Mouse (Mus musculus): ENCODE results near the gene Bri3. TPM values are rescaled to one million over a fixed set of nuclear protein-coding genes. Genes with fewer than 3 reads are reported as not detected.

Gene Bri3
- total and polyA plus RNA-seq, 2 experiments from 2014 or later: 17.6 to 138 TPM

- WGBS: 69% methylated on average over 7 of the region's 7 CpGs
- Histone ChIP-seq H3K27me3 (ENCODE audit: insufficient read depth, low read length) (no peaks in the 10 kb centered on the region), H3K9me3 (ENCODE audit: low read length) (no peaks in the 10 kb centered on the region), H3K4me3 (ENCODE audit: low read depth, low read length) (no peak overlapping the region), H3K4me1 (ENCODE audit: insufficient read depth) (no peaks in the 10 kb centered on the region), H3K27ac (ENCODE audit: low read depth, low read length) (no peak overlapping the region), H3K9ac (no peak overlapping the region), H3K36me3 (ENCODE audit: insufficient read depth) (no peaks in the 10 kb centered on the region), H3K4me2 (ENCODE audit: low read depth) (no peak overlapping the region)
- TF ChIP-seq CTCF (IDR thresholded peaks at IDR 0.05; ENCODE audit: low read depth): no peak
- no peak for ATAC-seq
- no peak for DNase-seq
Observed at GRCm38 (mm10) chr5:144452776-144453455, 208.7 kb downstream of the Bri3 start.

GRCm38 (mm10) chr5:144457623-144458287, 213.5 kb downstream of the Bri3 start:
- Histone ChIP-seq H3K36me3 (ENCODE audit: insufficient read depth) (no peaks in the 10 kb centered on the region), H3K4me2 (ENCODE audit: low read depth) (0 out of 2 replicates have a peak overlapping the region, but pooled peaks have one; percentile 8), H3K4me1 (ENCODE audit: insufficient read depth) (no peaks in the 10 kb centered on the region), H3K27ac (ENCODE audit: low read depth, low read length) (no peak overlapping the region), H3K27me3 (ENCODE audit: insufficient read depth, low read length) (no peaks in the 10 kb centered on the region), H3K4me3 (ENCODE audit: low read depth, low read length) (no peak overlapping the region), H3K9ac (no peak overlapping the region), H3K9me3 (ENCODE audit: low read length) (0 out of 2 replicates have a peak, but pooled peaks cover 3% of the 10 kb centered on the region)
- no peak for TF ChIP-seq CTCF (IDR thresholded peaks at IDR 0.05; ENCODE audit: low read depth)
- 5% methylated on average over 11 of the region's 11 CpGs for WGBS
- DNase-seq: peak; percentile 13
- ATAC-seq: peak; percentile 47

DNA sequence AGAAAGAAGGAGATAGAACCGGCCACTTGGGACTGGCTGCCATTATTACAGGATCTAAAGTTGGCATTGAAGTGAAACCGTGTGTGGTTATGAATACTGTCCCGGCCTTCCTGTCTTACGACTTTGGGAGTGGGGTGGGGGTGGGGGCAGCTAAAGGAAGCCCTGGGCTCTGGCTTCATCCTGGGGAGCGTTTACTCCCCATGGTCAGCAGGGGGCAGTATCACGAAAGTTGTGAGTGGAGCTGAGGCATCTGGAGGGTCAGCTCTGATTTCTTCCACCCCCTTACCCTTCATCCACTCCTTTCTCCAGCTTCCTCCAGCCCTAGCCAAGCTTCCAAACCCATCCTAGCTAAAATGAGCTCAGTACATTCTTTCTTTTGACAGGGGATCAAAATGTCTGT, 222.8 kb downstream of the Bri3 start:
- no peak for ATAC-seq
- Histone ChIP-seq H3K4me2 (ENCODE audit: low read depth) (no peak overlapping the region), H3K9ac (no peak overlapping the region), H3K4me3 (ENCODE audit: low read depth, low read length) (no peak overlapping the region), H3K9me3 (ENCODE audit: low read length) (no peaks in the 10 kb centered on the region), H3K27ac (ENCODE audit: low read depth, low read length) (no peak overlapping the region), H3K4me1 (ENCODE audit: insufficient read depth) (no peaks in the 10 kb centered on the region), H3K36me3 (ENCODE audit: insufficient read depth) (no peaks in the 10 kb centered on the region), H3K27me3 (ENCODE audit: insufficient read depth, low read length) (no peaks in the 10 kb centered on the region)
- DNase-seq: no peak
- peak; percentile 52 for TF ChIP-seq CTCF (IDR thresholded peaks at IDR 0.05; ENCODE audit: low read depth)
- 40% methylated on average over 6 of the region's 6 CpGs for WGBS

DNA sequence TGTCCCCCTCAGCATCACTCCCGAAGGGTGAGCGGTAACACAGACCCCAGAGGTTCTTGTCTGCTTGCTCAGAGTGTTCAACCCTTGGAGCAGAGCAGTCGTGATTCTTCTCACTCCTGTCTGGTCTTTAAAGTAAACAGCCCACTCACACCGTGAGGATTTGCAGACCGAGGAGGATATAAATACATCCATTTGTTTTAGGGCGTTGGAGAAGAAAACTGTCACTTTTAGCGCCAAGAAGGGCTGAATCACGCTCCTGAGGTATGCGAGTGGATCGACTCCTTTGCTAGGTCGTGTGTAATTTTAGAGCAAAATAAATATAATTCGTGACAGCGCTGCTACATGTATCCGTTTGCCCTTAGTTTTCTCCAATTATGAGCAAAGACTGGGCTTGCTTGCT, 228.8 kb downstream of the Bri3 start:
- Histone ChIP-seq H3K4me3 (ENCODE audit: low read depth, low read length) (no peak overlapping the region), H3K4me2 (ENCODE audit: low read depth) (no peak overlapping the region), H3K9ac (no peak overlapping the region), H3K4me1 (ENCODE audit: insufficient read depth) (no peaks in the 10 kb centered on the region), H3K27ac (ENCODE audit: low read depth, low read length) (no peak overlapping the region), H3K9me3 (ENCODE audit: low read length) (no peaks in the 10 kb centered on the region), H3K27me3 (ENCODE audit: insufficient read depth, low read length) (no peaks in the 10 kb centered on the region), H3K36me3 (ENCODE audit: insufficient read depth) (no peaks in the 10 kb centered on the region)
- WGBS: 77% methylated on average over 14 of the region's 14 CpGs
- DNase-seq: no peak
- no peak for TF ChIP-seq CTCF (IDR thresholded peaks at IDR 0.05; ENCODE audit: low read depth)
- ATAC-seq: no peak

GRCm38 (mm10) chr5:144479677-144480171, 235.5 kb downstream of the Bri3 start:
- Histone ChIP-seq H3K27ac (ENCODE audit: low read depth, low read length) (peak overlapping the region; percentile 52; the same call in 1 of the 2 replicates), H3K9me3 (ENCODE audit: low read length) (no peaks in the 10 kb centered on the region), H3K27me3 (ENCODE audit: insufficient read depth, low read length) (no peaks in the 10 kb centered on the region), H3K4me3 (ENCODE audit: low read depth, low read length) (no peak overlapping the region), H3K9ac (no peak overlapping the region), H3K4me1 (ENCODE audit: insufficient read depth) (no peaks in the 10 kb centered on the region), H3K4me2 (ENCODE audit: low read depth) (no peak overlapping the region), H3K36me3 (ENCODE audit: insufficient read depth) (no peaks in the 10 kb centered on the region)
- peak; percentile 51 for DNase-seq
- 7% methylated on average over 8 of the region's 8 CpGs for whole genome bisulfite sequencing
- TF ChIP-seq CTCF (IDR thresholded peaks at IDR 0.05; ENCODE audit: low read depth): no peak
- ATAC-seq: peak; percentile 88

DNA sequence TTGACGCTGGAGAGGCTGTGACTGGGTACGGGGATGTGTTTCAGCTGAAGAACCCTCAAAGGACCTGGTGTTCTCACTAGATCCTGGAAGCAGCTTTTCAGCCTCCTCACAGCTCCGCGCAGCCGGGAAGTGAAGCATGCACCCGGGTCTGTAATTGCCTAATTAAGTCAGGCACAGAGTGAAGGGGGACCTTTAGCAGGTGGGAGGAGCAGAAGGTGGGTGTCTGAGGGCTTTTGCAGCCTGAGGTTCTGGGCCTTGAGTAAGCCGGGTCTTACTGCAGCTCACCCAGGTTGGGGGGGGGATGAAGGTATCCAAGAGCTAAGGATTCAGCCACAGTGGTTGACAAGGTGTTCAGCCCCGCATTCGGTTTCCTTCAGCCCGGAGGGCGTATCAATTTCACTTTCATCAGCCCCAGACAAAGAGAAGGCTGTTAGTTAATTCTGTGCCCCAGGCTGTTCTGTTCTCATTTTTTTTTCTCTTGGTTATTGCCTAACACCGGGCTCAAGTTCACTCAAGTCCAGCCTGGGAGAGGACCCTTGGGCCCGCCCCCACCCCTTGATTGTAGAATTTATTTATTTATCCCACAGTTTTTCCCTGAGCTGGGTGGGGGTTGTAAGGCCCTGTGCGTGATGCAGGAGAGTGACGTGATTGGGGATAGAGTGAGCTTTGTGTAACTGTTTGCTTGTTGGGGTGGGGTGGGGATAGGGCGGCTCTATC, 239.6 kb downstream of the Bri3 start:
- H3K27ac ChIP-seq (ENCODE audit: low read depth, low read length): no peak overlapping the region
- 18% methylated on average over 16 of the region's 16 CpGs for WGBS
- no peak for TF ChIP-seq CTCF (IDR thresholded peaks at IDR 0.05; ENCODE audit: low read depth)
- no peaks in the 10 kb centered on the region for H3K9me3 ChIP-seq (ENCODE audit: low read length)
- ATAC-seq: peak; percentile 65
- DNase-seq: peak; percentile 39
- no peaks in the 10 kb centered on the region for H3K27me3 ChIP-seq (ENCODE audit: insufficient read depth, low read length)
- no peak overlapping the region for H3K4me3 ChIP-seq (ENCODE audit: low read depth, low read length)
- H3K4me2 ChIP-seq (ENCODE audit: low read depth): no peak overlapping the region
- no peak overlapping the region for H3K9ac ChIP-seq
- no peaks in the 10 kb centered on the region for H3K36me3 ChIP-seq (ENCODE audit: insufficient read depth)
- H3K4me1 ChIP-seq (ENCODE audit: insufficient read depth): no peaks in the 10 kb centered on the region
